Mouse (Mus musculus) spleen, postnatal 14 days (tissue): ENCODE measurements around the gene Nfib.

Experiments
- DNase-seq, 2 experiments: peaks; one replicate each; pipeline ENCODE4 v3.0.0; 2021 to 2022; ENCODE audit warnings: low spot score in 2 of 2

Nfib gene

GRCm38 (mm10) chr4:82690267-82690666 lies 15.3 kb downstream of the Nfib start:
- no peak for DNase-seq

- DNase-seq, result no peak
These were observed 19.5 kb downstream of the Nfib start for GRCm38 (mm10) chr4:82686037-82686436.

- no peak for DNase-seq
These were observed 21.3 kb downstream of the Nfib start for GRCm38 (mm10) chr4:82684088-82684715.

GRCm38 (mm10) chr4:82683583-82683982 lies 22.0 kb downstream of the Nfib start:
- no peak for DNase-seq

GRCm38 (mm10) chr4:82676104-82676503 lies 29.4 kb downstream of the Nfib start:
- DNase-seq, result no peak

- DNase-seq, result no peak
These were observed 38.2 kb downstream of the Nfib start for GRCm38 (mm10) chr4:82667271-82667872.

GRCm38 (mm10) chr4:82664436-82664835 lies 41.1 kb downstream of the Nfib start:
- DNase-seq, result no peak

GRCm38 (mm10) chr4:82663749-82664381 lies 41.7 kb downstream of the Nfib start:
- no peak for DNase-seq

GRCm38 (mm10) chr4:82662626-82663025 lies 42.9 kb downstream of the Nfib start:
- no peak for DNase-seq

GRCm38 (mm10) chr4:82662222-82662621 lies 43.3 kb downstream of the Nfib start:
- no peak for DNase-seq

GRCm38 (mm10) chr4:82661215-82661614 lies 44.3 kb downstream of the Nfib start:
- DNase-seq, result no peak

GRCm38 (mm10) chr4:82645679-82646078 lies 59.9 kb downstream of the Nfib start:
- no peak for DNase-seq

GRCm38 (mm10) chr4:82644797-82645196 lies 60.8 kb downstream of the Nfib start:
- no peak for DNase-seq

GRCm38 (mm10) chr4:82643734-82644085 lies 61.8 kb downstream of the Nfib start:
- DNase-seq, result no peak

GRCm38 (mm10) chr4:82643022-82643733 lies 62.4 kb downstream of the Nfib start:
- DNase-seq, result no peak

GRCm38 (mm10) chr4:82641066-82641680 lies 64.4 kb downstream of the Nfib start:
- no peak for DNase-seq

- no peak for DNase-seq
These were observed 67.3 kb downstream of the Nfib start for GRCm38 (mm10) chr4:82638251-82638650.

GRCm38 (mm10) chr4:82637633-82638032 lies 67.9 kb downstream of the Nfib start:
- DNase-seq, result no peak

- no peak for DNase-seq
These were observed 68.9 kb downstream of the Nfib start for GRCm38 (mm10) chr4:82636658-82637057.

- no peak for DNase-seq
These were observed 69.7 kb downstream of the Nfib start for GRCm38 (mm10) chr4:82635881-82636280.

GRCm38 (mm10) chr4:82635118-82635517 lies 70.4 kb downstream of the Nfib start:
- no peak for DNase-seq

- no peak for DNase-seq
These were observed 71.2 kb downstream of the Nfib start for GRCm38 (mm10) chr4:82634365-82634764.
